In the genomic region with DNA sequence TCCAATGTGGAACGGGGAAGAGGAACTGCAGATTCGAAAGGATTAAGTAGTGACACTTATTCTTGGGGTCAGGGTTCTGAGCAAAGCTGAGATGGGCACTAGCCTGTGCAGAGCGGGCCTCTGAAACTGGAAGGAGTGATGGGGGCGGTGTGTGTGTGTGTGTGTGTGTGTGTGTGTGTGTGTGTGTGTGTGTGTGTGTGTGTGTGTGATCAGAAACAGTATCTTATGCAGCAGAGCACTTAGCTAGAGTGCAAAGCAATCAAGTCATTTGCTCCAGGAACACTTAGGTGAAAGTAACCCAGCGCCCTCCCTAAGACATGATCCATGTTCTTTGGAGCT, we compare ENCODE assay signal across 9 mouse cellular contexts. TPM values are rescaled to one million over a fixed set of nuclear protein-coding genes. Genes with fewer than 3 reads are reported as not detected.
DNase-seq lines count a peak whose midpoint lies in the region; ATAC-seq and TF ChIP-seq lines count a peak whose summit lies in the region.
"Had no signal": no experiment of that assay in that cellular context is flagged by ENCODE, and none has a peak within 500 bp of the region (broad histone marks: within the 10 kb centered on the region; RNA-seq: fewer than 3 reads in every experiment).

No protein-coding gene starts in this region.

- no peaks in the 10 kb centered on the region for H3K36me3 ChIP-seq in lung, postnatal 0 days (ENCODE audit: insufficient read depth, low read length)
- no peaks in the 10 kb centered on the region for H3K36me3 ChIP-seq in forebrain, embryonic 14.5 days (ENCODE audit: control insufficient read depth, insufficient read depth, low read length)
- no peaks in the 10 kb centered on the region for H3K36me3 ChIP-seq in liver, embryonic 12.5 days

- peak overlapping the region; percentile 96 for H3K27ac ChIP-seq in lung, postnatal 0 days (ENCODE audit: low read length)
- peak overlapping the region; percentile 96 for H3K27ac ChIP-seq in forebrain, embryonic 14.5 days (ENCODE audit: low read depth, low read length)
- no peak overlapping the region for H3K27ac ChIP-seq in liver, embryonic 12.5 days

- H3K27me3 ChIP-seq in lung, postnatal 0 days (replicated peaks; ENCODE audit: insufficient read depth, low read length), result no peaks in the 10 kb centered on the region
- H3K27me3 ChIP-seq in forebrain, embryonic 14.5 days (replicated peaks; ENCODE audit: control insufficient read depth, insufficient read depth, low read length), result no peaks in the 10 kb centered on the region
- H3K27me3 ChIP-seq in liver, embryonic 12.5 days (replicated peaks), result no peaks in the 10 kb centered on the region
- H3K27me3 ChIP-seq: Patski had no signal

- peak overlapping the region; percentile 82 for H3K9ac ChIP-seq in lung, postnatal 0 days (replicated peaks; ENCODE audit: low read depth)
- peak overlapping the region; percentile 89 for H3K9ac ChIP-seq in forebrain, embryonic 14.5 days (ENCODE audit: low read length)
- H3K9ac ChIP-seq in liver, embryonic 12.5 days, result peak overlapping the region; percentile 90

- no peak for TF ChIP-seq EP300 in lung, postnatal 0 days (IDR thresholded peaks at IDR 0.05)

- peak overlapping the region; percentile 92 for H3K4me3 ChIP-seq in lung, postnatal 0 days (ENCODE audit: low read depth, low read length)
- peak overlapping the region; percentile 87 for H3K4me3 ChIP-seq in forebrain, embryonic 14.5 days (ENCODE audit: low read depth, low read length)
- peak overlapping the region; percentile 78 for H3K4me3 ChIP-seq in liver, embryonic 12.5 days

- H3K9me3 ChIP-seq in lung, postnatal 0 days (ENCODE audit: low read length), result no peaks in the 10 kb centered on the region
- H3K9me3 ChIP-seq in forebrain, embryonic 14.5 days (replicated peaks; ENCODE audit: control insufficient read depth, low read length), result no peaks in the 10 kb centered on the region
- H3K9me3 ChIP-seq in liver, embryonic 12.5 days (replicated peaks), result no peaks in the 10 kb centered on the region

- ATAC-seq in lung, postnatal 0 days, result no peak
- ATAC-seq in forebrain, embryonic 14.5 days, result no peak
- ATAC-seq in liver, embryonic 12.5 days, result no peak

- 7% methylated on average over 4 of the region's 5 CpGs for WGBS in lung, postnatal 0 days
- 9% methylated on average over 4 of the region's 5 CpGs for WGBS in forebrain, embryonic 14.5 days
- WGBS in liver, embryonic 12.5 days (ENCODE audit: insufficient replicate concordance), result 14% methylated on average over 5 of the region's 5 CpGs

- peak overlapping the region; percentile 80 for H3K4me2 ChIP-seq in lung, postnatal 0 days (replicated peaks; ENCODE audit: low read depth, low read length)
- peak overlapping the region; percentile 70 for H3K4me2 ChIP-seq in forebrain, embryonic 14.5 days (ENCODE audit: low read length)
- H3K4me2 ChIP-seq in liver, embryonic 12.5 days, result peak overlapping the region; percentile 99

- TF ChIP-seq CTCF in lung, postnatal 0 days (IDR thresholded peaks at IDR 0.05), result no peak

- H3K4me1 ChIP-seq in lung, postnatal 0 days (ENCODE audit: insufficient read depth, low read depth, low read length), result peaks cover 6% of the 10 kb centered on the region; the same call in 1 of the 2 replicates
- peaks cover 10% of the 10 kb centered on the region; the same call in 1 of the 2 replicates for H3K4me1 ChIP-seq in forebrain, embryonic 14.5 days (ENCODE audit: control insufficient read depth, insufficient read depth, low read length)
- peaks cover 32% of the 10 kb centered on the region for H3K4me1 ChIP-seq in liver, embryonic 12.5 days

- DNase-seq in adrenal gland, postnatal 36 days, result peak; percentile 12 to 26
- no peak for DNase-seq in adrenal gland, adult 18-20 months (ENCODE audit: low spot score in 2 of 2)
- DNase-seq in lung, postnatal 0 days (ENCODE audit: low spot score), result peak; percentile 43
- no peak for DNase-seq in lung, postnatal 25 days (ENCODE audit: low spot score)
- no peak for DNase-seq in forebrain, embryonic 14.5 days (ENCODE audit: low spot score)
- no peak for DNase-seq in frontal cortex, postnatal 10 days (ENCODE audit: low spot score in 2 of 2)
- no peak for DNase-seq in embryo, embryonic 9.5 days (ENCODE audit: extremely low spot score)

RNA-seq across cellular contexts. Expression of a gene that starts 2.0 kb away (rescaled TPM):
- total RNA-seq in adrenal gland, postnatal 36 days (2021), result 10 to 100 TPM; 35.1 to 67.2 TPM
- 10 to 100 TPM; 30.4 to 49.0 TPM for total RNA-seq in adrenal gland, adult 18-20 months (2021)
- 105 and 125 TPM in 2 replicates for polyA plus RNA-seq in lung, postnatal 0 days (2015; fragmentation: Nextera tagmentation; extraction: Ambion mirVana)
- polyA plus RNA-seq in forebrain, embryonic 14.5 days (2014; fragmentation: Nextera tagmentation; extraction: Ambion mirVana), result 84.4 and 111 TPM in 2 replicates
- polyA plus RNA-seq in liver, embryonic 12.5 days (2016; fragmentation: Nextera tagmentation; extraction: Ambion mirVana), result 25.3 and 27.8 TPM in 2 replicates

Comparison
In these comparisons a context has a peak if more than half of its experiments do, and no peak if none do; other contexts are left out.
1. DNase-seq: peak in adrenal gland, postnatal 36 days (2 of 2) and lung, postnatal 0 days (single experiment); none in adrenal gland, adult 18-20 months (0 of 2), lung, postnatal 25 days (single experiment), forebrain, embryonic 14.5 days (single experiment), frontal cortex, postnatal 10 days (0 of 2) and embryo, embryonic 9.5 days (single experiment).
2. Peak in every context shown above with its lines, with median percentiles within 50 percentile points of each other: H3K4me2 ChIP-seq, H3K4me3 ChIP-seq and H3K9ac ChIP-seq.